Mouse (Mus musculus): ENCODE measurements around the gene Tgfb1. TPM values are rescaled to one million over a fixed set of nuclear protein-coding genes. Genes with fewer than 3 reads are reported as not detected.

The Tgfb1 gene
- polyA plus RNA-seq (2012; rRNA removed): 48.5 and 56.7 TPM in 2 replicates

GRCm38 (mm10) chr7:25686680-25687531 is at the start of gene Tgfb1:
Gene Tgfb1 (plus strand): TSS chr7:25687002.

GRCm38 (mm10) chr7:25658657-25659472 is 27.9 kb upstream of the Tgfb1 start, which contains the start of the genes Bckdha and Exosc5:
Gene Bckdha (minus strand): TSS chr7:25658981.
Gene Exosc5 (plus strand): TSS chr7:25659164.

GRCm38 (mm10) chr7:25674719-25675300 is 12.0 kb upstream of the Tgfb1 start, which contains the start of gene Tmem91:
Gene Tmem91 (minus strand): TSS chr7:25675166.

GRCm38 (mm10) chr7:25680514-25681258 is 6.1 kb upstream of the Tgfb1 start, which contains the start of gene B9d2:
Gene B9d2 (plus strand): TSS chr7:25680780.

GRCm38 (mm10) chr7:25718788-25719417 is 32.1 kb downstream of the Tgfb1 start, which contains the start of gene Ccdc97:
Gene Ccdc97 (minus strand): TSS chr7:25719088.

Other genes starting within 250 kb of the Tgfb1 start
- 7.2 and 8.8 TPM in 2 replicates for gene Ceacam1, start 209.4 kb upstream of the Tgfb1 start, polyA plus RNA-seq (2012; rRNA removed)
- gene Ceacam2, start 147.1 kb upstream of the Tgfb1 start, polyA plus RNA-seq (2012; rRNA removed): 0.03 TPM in 1 of 2 replicates, not detected in the other
- gene Erich4, start 71.1 kb upstream of the Tgfb1 start, polyA plus RNA-seq (2012; rRNA removed): not detected in 2 replicates
- 51.2 and 60.0 TPM in 2 replicates for gene Dmac2, start 67.6 kb upstream of the Tgfb1 start, polyA plus RNA-seq (2012; rRNA removed)
- gene B3gnt8, start 60.3 kb upstream of the Tgfb1 start, polyA plus RNA-seq (2012; rRNA removed): 25.7 and 33.2 TPM in 2 replicates
- 255 and 263 TPM in 2 replicates for gene Bckdha, start 28.0 kb upstream of the Tgfb1 start, polyA plus RNA-seq (2012; rRNA removed)
- gene Exosc5, start 27.8 kb upstream of the Tgfb1 start, polyA plus RNA-seq (2012; rRNA removed): 97.4 and 109 TPM in 2 replicates
- 0.86 and 1.2 TPM in 2 replicates for gene Tmem91, start 11.8 kb upstream of the Tgfb1 start, polyA plus RNA-seq (2012; rRNA removed)
- 99.9 and 100 TPM in 2 replicates for gene B9d2, start 6.2 kb upstream of the Tgfb1 start, polyA plus RNA-seq (2012; rRNA removed)
- gene Ccdc97, start 32.1 kb downstream of the Tgfb1 start, polyA plus RNA-seq (2012; rRNA removed): 117 and 135 TPM in 2 replicates
- gene Hnrnpul1, start 67.8 kb downstream of the Tgfb1 start, polyA plus RNA-seq (2012; rRNA removed): 58.3 and 68.0 TPM in 2 replicates
- 164 TPM in 2 replicates for gene Axl, start 101.7 kb downstream of the Tgfb1 start, polyA plus RNA-seq (2012; rRNA removed)
- 62.2 and 102 TPM in 2 replicates for gene Cyp2s1, start 129.9 kb downstream of the Tgfb1 start, polyA plus RNA-seq (2012; rRNA removed)
- 3.0 and 3.1 TPM in 2 replicates for gene Cyp2b10, start 210.6 kb downstream of the Tgfb1 start, polyA plus RNA-seq (2012; rRNA removed)